Mouse (Mus musculus): ENCODE measurements around the gene Crybb1. TPM values are rescaled to one million over a fixed set of nuclear protein-coding genes. Genes with fewer than 3 reads are reported as not detected.

The Crybb1 gene
- polyA plus RNA-seq, 1 experiment from 2014 or later: 4.5 TPM

DNA sequence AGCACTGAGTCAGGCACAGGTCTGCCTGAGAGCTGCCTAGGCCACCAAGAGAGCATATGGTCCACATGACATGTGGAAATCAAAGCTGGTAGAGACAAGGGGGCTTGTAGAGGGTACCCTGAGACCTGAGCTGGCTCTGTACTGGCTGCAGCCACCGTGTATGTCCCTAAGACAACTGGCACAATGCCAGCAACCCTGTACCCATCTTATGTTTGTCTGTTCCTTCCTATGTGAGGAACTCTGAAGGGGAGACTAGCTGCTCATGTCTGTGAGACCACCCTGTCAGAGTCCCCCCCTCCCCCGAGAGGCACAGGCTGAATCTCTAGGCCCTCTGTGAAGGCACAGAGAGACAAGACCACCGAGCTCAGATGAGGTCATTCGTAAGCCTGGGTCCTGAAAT lies 36.9 kb upstream of the Crybb1 start:
- WGBS: 54% methylated on average over 4 of the region's 4 CpGs
- no peak for ATAC-seq (ENCODE audit: borderline replicate concordance, extremely low read depth, low FRiP score, low TSS enrichment)
- H3K27me3 ChIP-seq: no peaks in the 10 kb centered on the region

DNA sequence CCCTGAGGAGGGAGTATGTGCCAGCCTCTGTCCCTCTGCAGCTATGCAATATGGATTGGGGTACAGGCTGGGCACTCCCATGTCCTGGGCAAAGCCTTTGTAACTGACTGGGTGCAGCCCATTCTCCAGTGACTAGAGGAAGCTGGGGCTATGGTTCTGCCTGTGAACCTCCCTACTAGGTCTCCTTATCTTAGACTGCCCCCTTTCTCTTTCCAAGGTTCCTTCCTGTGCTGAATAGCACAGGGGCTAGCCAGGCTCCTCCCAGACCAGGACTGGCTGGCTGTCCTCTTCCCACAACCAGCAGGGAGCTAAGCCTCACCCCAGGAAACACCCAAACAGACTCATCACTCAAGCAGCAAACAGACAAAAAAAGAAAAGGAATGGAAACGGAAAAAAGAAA lies 36.2 kb upstream of the Crybb1 start:
- H3K4me2 ChIP-seq: no peak overlapping the region
- H3K27me3 ChIP-seq: no peaks in the 10 kb centered on the region
- no peak overlapping the region for H3K4me3 ChIP-seq
- 0% methylated on average over 1 of the region's 1 CpGs for WGBS
- no peaks in the 10 kb centered on the region for H3K9me3 ChIP-seq
- peak overlapping the region; percentile 39; the same call in 1 of the 2 replicates for H3K27ac ChIP-seq
- H3K4me1 ChIP-seq: peaks cover 18% of the 10 kb centered on the region
- H3K9ac ChIP-seq: no peak overlapping the region
- ATAC-seq (ENCODE audit: borderline replicate concordance, extremely low read depth, low FRiP score, low TSS enrichment): no peak
- no peaks in the 10 kb centered on the region for H3K36me3 ChIP-seq

More for the DNA sequence above, 36.9 kb upstream of the Crybb1 start:
- no peaks in the 10 kb centered on the region for H3K36me3 ChIP-seq
- no peaks in the 10 kb centered on the region for H3K9me3 ChIP-seq
- no peak overlapping the region for H3K4me2 ChIP-seq
- no peak overlapping the region for H3K9ac ChIP-seq
- no peak overlapping the region for H3K27ac ChIP-seq
- peaks cover 18% of the 10 kb centered on the region for H3K4me1 ChIP-seq
- no peak overlapping the region for H3K4me3 ChIP-seq

DNA sequence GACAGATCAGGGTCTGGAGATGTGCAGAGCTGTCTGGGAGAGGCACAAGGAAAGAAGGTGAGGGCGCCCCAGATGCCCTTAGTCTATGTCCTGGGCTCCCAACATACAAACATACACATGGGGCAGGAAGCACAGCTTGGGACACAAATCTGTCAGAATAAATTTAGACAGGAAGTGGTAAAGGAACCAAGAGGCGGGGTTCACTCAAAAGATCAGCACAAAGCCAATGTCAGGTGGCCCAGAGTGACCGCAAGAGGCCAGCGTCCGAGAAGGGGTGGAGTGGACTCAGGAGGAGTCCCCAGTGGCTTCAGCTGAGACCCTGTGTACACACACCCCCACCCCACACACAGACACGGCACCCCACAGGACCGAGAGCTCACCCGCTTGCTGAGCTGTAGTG lies 35.4 kb upstream of the Crybb1 start:
- Histone ChIP-seq H3K36me3 (no peaks in the 10 kb centered on the region), H3K27me3 (peaks cover 7% of the 10 kb centered on the region; the same call in 1 of the 2 replicates), H3K27ac (no peak overlapping the region), H3K4me3 (no peak overlapping the region), H3K9me3 (no peaks in the 10 kb centered on the region), H3K4me2 (no peak overlapping the region), H3K9ac (no peak overlapping the region), H3K4me1 (peaks cover 12% of the 10 kb centered on the region)
- WGBS: 48% methylated on average over 8 of the region's 8 CpGs
- ATAC-seq (ENCODE audit: borderline replicate concordance, extremely low read depth, low FRiP score, low TSS enrichment): no peak

DNA sequence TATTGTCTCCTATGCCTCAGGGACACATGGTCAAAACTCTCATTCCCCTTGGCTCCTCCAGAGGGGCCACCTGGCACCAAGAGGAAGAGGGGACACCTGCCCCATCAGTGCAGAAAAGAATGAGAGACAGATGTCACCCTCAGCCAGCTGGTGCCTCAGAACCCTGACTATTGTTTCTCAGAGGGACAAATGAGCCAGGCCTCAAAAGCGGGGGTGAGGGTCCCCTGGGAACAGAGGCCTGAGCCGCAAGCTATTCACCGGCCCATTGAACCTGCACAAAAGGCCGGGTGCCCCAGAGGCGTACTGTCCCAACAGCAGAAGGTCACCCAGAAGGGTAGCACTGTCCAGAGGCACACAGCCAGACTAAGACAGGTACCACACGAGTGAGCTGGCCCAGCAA lies 30.0 kb upstream of the Crybb1 start:
- H3K9ac ChIP-seq: no peak overlapping the region
- H3K27me3 ChIP-seq: peaks cover 60% of the 10 kb centered on the region
- no peak overlapping the region for H3K4me3 ChIP-seq
- H3K4me2 ChIP-seq: no peak overlapping the region
- H3K27ac ChIP-seq: no peak overlapping the region
- no peak for ATAC-seq (ENCODE audit: borderline replicate concordance, extremely low read depth, low FRiP score, low TSS enrichment)
- peaks cover 14% of the 10 kb centered on the region for H3K4me1 ChIP-seq
- H3K9me3 ChIP-seq: no peaks in the 10 kb centered on the region
- no peaks in the 10 kb centered on the region for H3K36me3 ChIP-seq
- 80% methylated on average over 6 of the region's 6 CpGs for WGBS

DNA sequence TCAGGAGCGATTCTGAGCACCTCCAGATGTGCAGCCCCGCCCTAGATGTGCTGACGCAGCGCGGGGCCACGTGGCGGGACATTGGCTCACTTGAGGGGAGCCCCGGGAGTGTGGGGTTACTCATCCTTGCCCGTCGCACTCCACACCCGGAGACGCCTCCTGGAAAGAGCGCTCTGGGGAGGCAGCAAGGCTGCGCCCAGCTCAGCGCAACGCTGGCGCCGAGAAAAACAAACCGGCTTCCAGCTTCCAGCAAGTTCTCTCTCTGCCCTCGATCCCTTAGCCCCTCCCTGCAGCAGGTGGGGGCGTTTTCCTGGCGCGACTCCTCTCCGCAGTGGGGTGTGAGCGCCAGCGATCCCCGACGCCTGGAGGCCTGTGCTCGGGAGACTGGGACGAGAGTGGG lies 28.3 kb upstream of the Crybb1 start:
- Histone ChIP-seq H3K9ac (no peak overlapping the region), H3K36me3 (no peaks in the 10 kb centered on the region), H3K4me1 (peaks cover 14% of the 10 kb centered on the region), H3K9me3 (no peaks in the 10 kb centered on the region), H3K27me3 (peaks cover 68% of the 10 kb centered on the region), H3K27ac (no peak overlapping the region), H3K4me2 (peak overlapping the region; percentile 39), H3K4me3 (peak overlapping the region; percentile 12)
- under 1% methylated on average over 30 of the region's 30 CpGs for WGBS
- no peak for ATAC-seq (ENCODE audit: borderline replicate concordance, extremely low read depth, low FRiP score, low TSS enrichment)

DNA sequence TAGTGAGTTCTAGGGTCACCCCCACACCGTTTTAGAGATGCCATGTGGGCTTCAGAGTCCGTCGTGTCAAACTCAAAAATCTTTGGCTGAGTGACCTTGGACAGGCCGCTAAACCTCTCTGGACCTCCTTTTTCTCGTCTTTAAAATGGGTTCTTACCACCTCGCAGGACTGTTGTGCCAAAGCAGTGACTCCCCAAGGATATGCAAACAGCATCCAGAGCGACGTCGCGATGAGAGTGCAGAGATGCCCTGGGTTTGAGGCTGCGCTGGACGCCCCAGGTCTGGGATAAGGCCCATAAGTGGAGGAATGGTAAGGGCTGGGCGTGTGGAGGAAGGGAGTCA lies 27.7 kb upstream of the Crybb1 start:
- Histone ChIP-seq H3K36me3 (no peaks in the 10 kb centered on the region), H3K27ac (no peak overlapping the region), H3K27me3 (peaks cover 68% of the 10 kb centered on the region), H3K4me1 (peaks cover 14% of the 10 kb centered on the region), H3K4me2 (peak overlapping the region; percentile 50), H3K9ac (no peak overlapping the region), H3K9me3 (no peaks in the 10 kb centered on the region), H3K4me3 (0 out of 2 replicates have a peak overlapping the region, but pooled peaks have one; percentile 12)
- WGBS: 3% methylated on average over 13 of the region's 13 CpGs
- ATAC-seq (ENCODE audit: borderline replicate concordance, extremely low read depth, low FRiP score, low TSS enrichment): no peak

DNA sequence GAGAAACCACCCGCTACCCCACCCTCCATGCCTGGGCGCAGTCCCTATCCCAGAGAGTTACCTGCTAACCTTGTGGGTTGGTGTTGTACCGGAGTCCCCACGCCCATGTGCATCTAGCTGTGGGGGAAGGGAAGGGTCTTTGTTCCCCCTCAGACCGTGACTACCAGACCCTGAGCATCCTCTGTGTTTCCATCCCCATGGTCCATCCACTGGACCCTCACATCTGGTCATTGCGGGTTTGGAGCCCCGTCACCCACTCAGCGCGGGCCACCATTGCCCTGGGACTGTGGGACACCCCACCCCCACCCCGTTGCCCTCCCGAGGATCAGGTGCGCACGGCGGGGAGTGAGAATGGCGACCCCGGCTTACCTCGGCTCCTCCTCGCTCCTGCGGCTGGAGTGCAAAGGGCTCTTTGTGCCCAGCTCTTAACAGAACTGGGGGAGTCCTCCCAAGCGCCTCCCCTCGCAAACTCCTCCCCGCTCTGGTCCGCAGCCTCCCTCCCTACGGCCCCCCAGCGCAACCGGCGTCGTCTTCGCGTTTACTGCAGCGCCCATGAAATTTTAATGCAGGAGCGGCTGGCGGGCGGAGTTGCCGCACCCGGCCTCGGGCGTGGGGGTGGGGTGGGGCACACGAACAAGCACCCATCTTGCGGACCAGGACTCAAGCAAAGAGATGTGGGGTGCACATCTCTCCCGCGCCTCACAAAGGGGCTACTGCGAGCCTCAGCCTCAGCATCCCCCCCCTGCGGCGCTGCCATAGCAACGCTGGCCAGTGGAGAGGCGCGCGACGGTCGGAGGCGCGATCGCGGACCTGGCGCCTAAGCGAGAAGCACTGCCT lies 27.2 kb upstream of the Crybb1 start:
- no peak overlapping the region for H3K9ac ChIP-seq
- no peak overlapping the region for H3K27ac ChIP-seq
- H3K4me2 ChIP-seq: peak overlapping the region; percentile 50
- no peaks in the 10 kb centered on the region for H3K9me3 ChIP-seq
- under 1% methylated on average over 55 of the region's 57 CpGs for WGBS
- no peaks in the 10 kb centered on the region for H3K36me3 ChIP-seq
- peaks cover 14% of the 10 kb centered on the region for H3K4me1 ChIP-seq
- no peak; the same call in 1 of the 2 replicates for ATAC-seq (ENCODE audit: borderline replicate concordance, extremely low read depth, low FRiP score, low TSS enrichment)
- H3K27me3 ChIP-seq: peaks cover 68% of the 10 kb centered on the region
- peak overlapping the region; percentile 25 for H3K4me3 ChIP-seq

DNA sequence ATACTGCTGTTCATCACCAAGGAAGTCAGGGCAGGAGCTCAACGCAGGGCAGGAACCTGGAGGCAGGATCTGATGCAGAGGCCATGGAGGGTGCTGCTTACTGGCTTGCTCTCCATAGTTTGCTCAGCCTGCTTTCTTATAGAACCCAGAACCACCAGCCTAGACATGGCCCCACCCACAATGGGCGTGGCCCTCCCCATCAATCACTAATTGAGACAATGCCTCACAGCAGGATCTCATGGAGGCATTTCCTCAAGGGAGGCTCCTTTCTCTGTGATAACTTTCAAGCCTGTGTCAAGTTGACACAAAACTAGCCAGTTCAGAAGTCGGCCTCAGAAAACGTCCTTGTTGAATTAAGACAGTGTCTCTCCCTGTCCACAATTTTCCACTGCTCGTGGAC lies 19.8 kb upstream of the Crybb1 start:
- Histone ChIP-seq H3K36me3 (no peaks in the 10 kb centered on the region), H3K27me3 (peaks cover 14% of the 10 kb centered on the region; the same call in 1 of the 2 replicates)

DNA sequence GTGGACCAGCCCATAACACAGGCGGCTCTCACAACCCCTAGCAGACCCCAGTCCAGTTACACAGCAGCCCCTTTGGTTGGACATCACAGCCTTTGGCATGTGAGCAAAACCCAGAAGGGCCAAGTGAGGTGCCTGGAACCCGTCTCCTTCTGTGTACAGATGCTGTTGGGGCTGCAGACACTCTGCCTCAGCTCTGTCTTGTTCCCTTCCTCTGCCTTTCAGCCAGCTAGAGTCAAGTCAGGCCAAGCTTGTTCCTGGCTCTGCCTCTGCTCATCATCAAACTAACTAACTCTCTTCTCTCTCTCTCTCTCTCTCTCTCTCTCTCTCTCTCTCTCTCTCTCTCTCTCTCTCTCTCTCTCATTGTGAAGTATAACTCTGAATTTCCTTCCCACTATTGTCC lies 19.0 kb upstream of the Crybb1 start:
- H3K27me3 ChIP-seq: 0 out of 2 replicates have a peak, but pooled peaks cover 8% of the 10 kb centered on the region
- no peaks in the 10 kb centered on the region for H3K9me3 ChIP-seq
- ATAC-seq (ENCODE audit: borderline replicate concordance, extremely low read depth, low FRiP score, low TSS enrichment): no peak
- 77% methylated on average over 2 of the region's 2 CpGs for WGBS
- H3K4me2 ChIP-seq: no peak overlapping the region
- H3K9ac ChIP-seq: no peak overlapping the region
- H3K4me1 ChIP-seq: no peaks in the 10 kb centered on the region
- no peak overlapping the region for H3K27ac ChIP-seq
- no peaks in the 10 kb centered on the region for H3K36me3 ChIP-seq
- no peak overlapping the region for H3K4me3 ChIP-seq

More for the DNA sequence above, 19.8 kb upstream of the Crybb1 start:
- Histone ChIP-seq H3K4me1 (no peaks in the 10 kb centered on the region), H3K9ac (no peak overlapping the region), H3K4me3 (no peak overlapping the region), H3K9me3 (no peaks in the 10 kb centered on the region), H3K27ac (no peak overlapping the region), H3K4me2 (no peak overlapping the region)
- 58% methylated on average over 5 of the region's 5 CpGs for WGBS
- ATAC-seq (ENCODE audit: borderline replicate concordance, extremely low read depth, low FRiP score, low TSS enrichment): no peak

DNA sequence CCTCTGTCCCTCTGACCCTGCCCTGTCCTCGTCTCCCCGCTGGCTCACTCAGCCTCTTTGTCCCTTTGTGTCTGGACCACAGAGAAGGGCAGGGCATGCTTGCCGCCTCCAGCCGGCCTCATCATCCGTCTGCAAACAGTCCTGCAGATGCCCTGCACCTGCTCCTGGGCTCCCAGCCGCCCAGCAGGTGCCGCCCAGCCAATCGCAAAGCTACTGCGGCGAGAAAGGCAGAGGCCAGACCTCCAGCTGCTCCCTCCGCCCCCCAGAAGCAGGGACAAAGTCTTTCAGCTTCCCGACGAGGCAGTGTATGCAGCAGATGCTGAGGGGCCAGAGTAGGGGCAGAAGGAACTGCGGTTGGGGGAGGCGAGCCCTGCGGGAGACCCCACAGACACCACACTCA lies 18.2 kb upstream of the Crybb1 start:
- no peak overlapping the region for H3K27ac ChIP-seq
- H3K9ac ChIP-seq: no peak overlapping the region
- no peaks in the 10 kb centered on the region for H3K4me1 ChIP-seq
- H3K27me3 ChIP-seq: 0 out of 2 replicates have a peak, but pooled peaks cover 8% of the 10 kb centered on the region
- no peak for ATAC-seq (ENCODE audit: borderline replicate concordance, extremely low read depth, low FRiP score, low TSS enrichment)
- 6% methylated on average over 16 of the region's 16 CpGs for WGBS
- no peaks in the 10 kb centered on the region for H3K36me3 ChIP-seq
- no peaks in the 10 kb centered on the region for H3K9me3 ChIP-seq
- no peak overlapping the region for H3K4me2 ChIP-seq
- H3K4me3 ChIP-seq: no peak overlapping the region

DNA sequence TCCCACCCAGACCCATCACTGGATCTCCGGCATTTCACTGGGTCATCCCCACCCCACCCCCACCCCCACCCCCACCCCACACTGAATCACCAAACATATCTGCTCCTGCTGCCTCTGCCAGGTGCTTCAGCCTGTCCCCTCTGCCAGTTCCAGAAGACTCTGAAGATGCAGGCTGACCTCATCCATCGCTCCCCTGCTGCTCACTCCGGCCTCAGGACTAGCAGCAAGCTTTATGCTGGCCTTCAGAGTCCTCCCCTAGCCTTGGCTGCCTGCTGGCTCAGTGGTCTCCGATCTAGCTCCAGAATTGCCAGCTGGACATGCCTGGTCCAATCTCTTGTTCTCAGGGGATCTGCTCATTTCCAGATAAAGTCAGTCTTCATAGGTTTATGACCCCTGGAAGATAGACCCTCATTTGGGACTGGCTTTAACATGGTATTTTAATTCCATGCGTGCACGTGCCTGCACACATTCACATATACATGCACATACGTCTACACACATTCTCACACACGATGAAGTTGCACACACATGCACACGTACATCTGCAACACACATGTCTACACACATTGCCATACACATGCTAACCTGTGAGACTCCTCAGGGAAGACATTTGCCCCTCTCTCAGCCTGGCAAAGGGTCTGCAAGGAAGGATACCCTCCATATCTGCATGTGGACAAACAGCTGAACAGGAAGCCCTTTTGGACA lies 17.6 kb upstream of the Crybb1 start:
- no peak overlapping the region for H3K4me2 ChIP-seq
- H3K9ac ChIP-seq: no peak overlapping the region
- H3K27me3 ChIP-seq: 0 out of 2 replicates have a peak, but pooled peaks cover 8% of the 10 kb centered on the region
- H3K9me3 ChIP-seq: no peaks in the 10 kb centered on the region
- ATAC-seq (ENCODE audit: borderline replicate concordance, extremely low read depth, low FRiP score, low TSS enrichment): no peak
- no peak overlapping the region for H3K27ac ChIP-seq
- H3K36me3 ChIP-seq: no peaks in the 10 kb centered on the region
- H3K4me3 ChIP-seq: no peak overlapping the region
- no peaks in the 10 kb centered on the region for H3K4me1 ChIP-seq
- WGBS: 56% methylated on average over 9 of the region's 9 CpGs

All from lung, embryonic 15.5 days (tissue).